Mouse (Mus musculus): ENCODE results near the gene Wdr48.
A peak's percentile ranks its signal among the peaks of the same experiment; 100 is the strongest.

The Wdr48 gene

DNA sequence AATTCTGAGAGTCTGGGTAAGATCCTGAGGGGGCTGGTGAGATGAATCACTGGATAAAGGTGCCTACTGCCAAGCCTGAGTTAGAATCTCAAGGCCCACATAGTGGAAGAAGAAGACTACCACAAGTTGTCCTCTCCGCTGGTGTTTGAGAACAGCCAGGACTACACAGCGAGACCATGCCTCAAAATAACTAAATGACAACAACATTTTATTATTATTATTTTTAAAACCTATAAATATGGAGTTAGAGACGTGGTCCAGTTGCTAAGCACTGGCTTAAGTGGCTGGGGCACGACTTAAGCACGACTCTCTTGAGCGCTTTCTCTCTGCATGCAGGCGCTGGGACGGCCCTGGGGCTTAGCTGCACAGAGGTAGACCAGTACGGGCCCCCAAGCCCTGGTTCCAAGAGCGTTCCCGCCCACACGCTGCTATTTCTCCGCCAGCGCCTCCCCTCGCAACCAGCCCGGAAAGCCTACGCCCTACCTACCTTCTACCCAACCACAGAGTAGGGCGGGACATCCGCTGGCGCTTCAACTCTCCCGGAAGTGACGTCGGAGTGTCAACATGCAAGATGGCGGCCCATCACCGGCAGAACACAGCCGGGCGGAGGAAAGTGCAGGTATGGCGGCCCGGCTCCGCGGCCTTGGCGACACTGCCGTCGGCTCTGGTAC, at the start of gene Wdr48:
Wdr48 (plus strand) TSS at position 540 of the 671 bp plus-strand sequence.
- peak; percentile 76 for DNase-seq (ENCODE audit: extremely low read depth, low read depth, low spot score)

DNA sequence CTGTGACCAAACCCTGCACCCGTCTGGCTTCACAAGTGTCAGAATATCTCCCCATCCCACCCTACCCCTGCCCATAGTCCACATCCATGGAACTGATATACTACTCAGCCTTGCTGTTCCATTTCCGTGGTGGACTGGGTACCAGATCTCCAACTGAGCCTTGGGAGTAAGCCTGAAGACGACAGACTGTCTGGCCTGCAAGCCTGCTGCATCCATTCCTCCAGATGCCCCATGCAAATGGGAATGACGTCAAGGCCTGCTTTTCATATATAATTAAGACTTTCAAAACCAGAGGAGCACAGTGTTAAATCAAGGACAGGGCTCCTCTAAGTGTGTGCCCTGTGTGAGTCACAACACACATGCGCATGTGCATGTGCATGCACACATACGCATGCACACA, 47.5 kb upstream of the Wdr48 start:
- DNase-seq (ENCODE audit: extremely low read depth, low read depth, low spot score) = no peak

DNA sequence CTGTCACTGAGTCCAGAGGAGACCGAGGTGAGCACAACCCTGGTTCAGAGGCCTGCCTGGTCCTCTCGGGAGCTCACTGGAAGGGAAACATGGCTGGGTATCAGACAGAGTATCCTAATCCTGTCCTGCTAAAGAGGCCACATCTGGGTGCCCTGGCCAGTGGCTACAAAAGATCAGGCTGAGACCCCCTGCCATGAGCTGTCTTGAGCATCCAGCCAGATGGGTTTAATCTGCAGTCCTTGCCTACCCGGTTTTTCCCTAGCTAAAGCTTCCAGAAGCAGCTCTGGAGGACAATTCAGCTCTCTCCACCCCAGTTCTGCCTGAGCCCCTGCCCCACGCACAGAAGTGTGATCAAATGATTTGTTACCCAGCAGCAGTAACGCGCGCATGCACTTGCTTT, 46.0 kb upstream of the Wdr48 start:
- no peak for DNase-seq (ENCODE audit: extremely low read depth, low read depth, low spot score)

DNA sequence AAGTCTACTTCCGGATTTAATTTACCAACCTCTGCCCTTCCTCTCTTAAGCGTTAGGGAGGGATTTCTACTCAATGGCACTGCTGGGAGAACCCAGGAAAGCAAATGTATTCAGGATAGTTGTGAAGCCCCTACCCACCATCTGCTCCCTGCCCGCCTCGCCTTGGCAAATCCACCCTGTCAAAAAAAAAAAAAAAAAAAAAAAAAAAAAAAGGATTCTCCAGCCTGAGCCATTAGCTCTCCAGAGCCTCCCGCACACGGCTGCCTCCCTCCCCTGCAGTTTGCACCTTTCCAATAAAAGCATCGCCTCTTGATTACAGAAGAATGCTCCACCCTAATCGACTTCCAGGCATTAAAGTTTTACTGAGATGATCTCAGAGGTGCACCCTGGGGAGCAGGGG, 45.5 kb upstream of the Wdr48 start:
- DNase-seq (ENCODE audit: extremely low read depth, low read depth, low spot score) = no peak

DNA sequence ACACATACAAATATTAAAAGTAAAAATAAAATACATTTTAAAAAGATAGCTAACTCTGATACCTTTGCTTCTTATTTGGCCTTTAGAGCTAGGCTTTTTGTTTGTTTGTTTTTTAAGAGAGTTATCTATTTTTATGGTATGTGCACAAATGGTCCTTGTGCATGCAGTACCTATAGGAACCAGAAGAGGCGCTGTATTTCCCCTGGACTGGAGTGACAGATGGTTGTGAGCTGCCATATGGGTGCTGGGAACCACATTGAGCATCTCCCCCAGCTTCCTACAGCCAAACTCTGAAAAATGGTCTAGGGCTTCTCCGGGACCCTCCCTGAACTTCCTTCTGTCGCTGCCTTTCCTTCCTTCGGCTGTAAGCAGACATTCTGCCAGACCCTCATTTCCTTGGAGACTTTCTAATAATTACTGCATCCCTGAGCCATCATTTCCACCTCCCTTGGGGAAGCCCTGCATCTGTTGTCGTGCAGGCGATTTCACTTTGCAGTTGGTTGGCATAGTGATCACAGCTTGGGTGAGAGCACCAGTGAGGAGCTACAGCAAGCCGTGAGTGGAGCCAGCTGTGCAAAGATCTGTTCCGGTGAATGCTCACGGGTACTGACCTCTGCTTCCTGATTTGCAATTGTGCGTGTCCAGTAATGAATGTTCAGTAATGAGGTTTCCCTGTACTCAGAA, 42.2 kb upstream of the Wdr48 start:
- no peak for DNase-seq (ENCODE audit: extremely low read depth, low read depth, low spot score)

DNA sequence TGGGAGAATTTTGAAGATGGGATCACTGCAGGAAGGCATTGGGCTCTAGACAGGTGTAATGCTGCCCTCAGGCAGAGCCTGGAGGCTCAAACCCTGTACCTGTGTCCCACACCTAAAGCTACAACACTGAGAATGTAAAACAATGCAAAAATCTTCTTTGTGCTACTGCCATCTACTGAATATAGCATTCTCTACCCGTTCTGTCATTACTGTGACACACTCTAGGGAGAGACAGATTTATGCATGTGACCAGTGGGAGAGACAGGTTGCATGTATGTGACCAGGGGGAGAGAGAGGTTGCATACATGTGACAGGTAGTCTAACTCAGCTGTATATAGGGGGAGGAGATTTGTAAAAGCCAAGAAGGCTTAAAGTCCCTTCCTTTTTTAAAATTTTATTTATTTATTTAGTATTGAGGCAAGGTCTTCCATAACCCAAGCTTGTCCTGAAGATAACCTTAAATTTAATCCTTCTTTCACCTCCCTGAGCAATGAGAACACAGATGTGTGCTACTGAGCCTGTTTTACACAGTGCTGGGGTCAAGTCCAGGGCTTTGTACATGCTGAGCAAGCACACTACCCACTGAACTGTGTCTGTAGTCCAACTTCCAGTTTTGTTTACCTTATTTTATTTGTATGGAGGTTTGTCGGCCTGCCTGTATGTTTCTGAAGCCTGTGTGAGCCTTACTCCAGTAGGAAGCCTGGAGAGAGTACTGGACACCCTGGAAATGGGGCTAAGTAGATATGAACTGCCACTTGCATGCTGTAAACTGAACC, 41.4 kb upstream of the Wdr48 start:
- no peak for DNase-seq (ENCODE audit: extremely low read depth, low read depth, low spot score)

DNA sequence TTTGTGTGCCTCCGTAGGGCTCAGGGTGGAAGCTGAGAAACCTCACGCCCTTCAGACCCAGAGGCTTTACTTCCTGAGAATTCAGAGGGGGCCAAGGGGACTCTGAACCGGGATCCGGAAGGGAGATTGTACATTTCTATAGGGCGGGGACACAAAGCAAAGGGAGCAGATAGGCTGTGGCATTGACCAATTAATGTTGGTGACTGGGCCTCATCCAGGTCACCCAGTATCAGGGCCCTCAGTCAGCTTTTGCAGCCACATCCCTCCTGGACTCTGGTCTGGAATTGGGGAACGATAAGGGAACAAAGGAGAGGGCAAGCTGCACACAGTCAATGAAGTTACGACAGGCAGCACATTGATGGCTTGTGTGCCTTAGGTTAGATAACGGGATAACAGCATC, 40.5 kb upstream of the Wdr48 start:
- DNase-seq (ENCODE audit: extremely low read depth, low read depth, low spot score) = no peak

DNA sequence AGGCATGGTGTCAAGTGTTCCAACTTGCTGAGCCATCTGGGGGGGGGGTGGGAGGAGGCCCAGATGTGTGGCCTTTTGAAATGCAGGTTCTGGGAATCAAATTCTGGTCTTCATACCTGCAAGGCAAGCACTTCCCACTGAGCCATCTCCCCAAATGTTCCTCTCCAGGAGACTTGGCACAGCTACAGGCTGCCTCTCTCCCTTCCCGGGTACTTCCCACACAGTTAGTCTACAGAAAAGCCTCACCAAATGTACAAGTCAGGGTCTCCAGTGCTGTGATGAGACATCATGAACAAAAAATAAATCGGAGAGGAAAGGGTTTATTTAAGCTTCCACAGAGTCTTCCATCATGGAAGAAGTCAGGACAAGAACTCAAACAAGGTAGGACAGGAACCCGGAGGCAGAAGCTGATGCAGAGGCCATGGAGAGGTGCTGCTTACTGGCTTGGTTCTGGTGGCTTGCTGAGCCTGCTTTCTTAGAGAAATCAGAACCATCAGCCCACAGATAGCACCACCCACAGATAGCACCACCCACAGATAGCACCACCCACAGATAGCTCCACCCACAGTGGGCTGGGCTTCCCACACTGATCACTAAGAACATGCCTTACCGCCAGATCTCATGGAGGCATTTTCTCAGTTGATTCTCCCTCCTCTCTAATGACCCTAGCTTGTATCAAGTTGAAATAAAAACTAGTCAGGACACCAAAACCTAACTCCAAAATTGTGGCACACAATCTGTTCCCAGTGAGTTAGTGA, 7.4 kb upstream of the Wdr48 start:
- no peak for DNase-seq (ENCODE audit: extremely low read depth, low read depth, low spot score)

DNA sequence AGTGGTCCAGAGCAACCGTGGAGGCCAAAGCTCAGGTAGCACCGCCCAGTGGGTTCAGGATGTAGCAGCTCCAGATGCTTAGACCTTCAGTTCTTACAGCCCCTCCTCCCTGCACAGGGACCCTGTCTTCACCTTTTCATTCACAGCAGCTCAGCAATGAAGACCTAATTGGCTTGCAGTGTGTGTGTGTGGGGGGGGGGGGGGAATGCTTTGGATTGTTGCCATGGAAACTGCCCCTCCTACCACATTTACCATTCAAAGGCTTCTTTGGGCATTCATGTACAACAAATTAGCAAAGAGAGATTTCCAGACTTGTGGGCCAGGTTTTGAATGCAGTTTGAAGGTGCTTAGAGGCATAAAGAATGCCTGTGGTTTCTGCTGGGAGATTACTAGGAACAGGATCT, 5.8 kb upstream of the Wdr48 start:
- no peak for DNase-seq (ENCODE audit: extremely low read depth, low read depth, low spot score)

DNA sequence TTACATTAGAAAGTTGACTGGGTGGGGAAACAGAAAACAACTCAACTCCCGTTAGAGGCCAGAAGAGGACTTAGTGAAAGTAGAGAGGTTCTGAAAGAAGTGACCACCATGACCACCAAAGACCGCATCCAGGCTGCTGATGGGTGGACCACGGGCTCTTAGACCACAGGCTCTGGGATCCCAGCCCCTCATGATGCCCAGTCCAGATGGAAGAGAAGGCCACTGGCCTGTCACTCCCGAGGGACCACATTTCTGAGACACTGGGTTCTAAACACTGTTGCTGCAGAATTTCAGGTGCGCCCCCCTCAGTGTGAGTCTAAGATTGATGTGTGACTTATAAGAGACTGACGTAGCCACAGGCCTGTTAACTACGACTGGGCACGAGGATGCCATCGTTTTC, 5.2 kb upstream of the Wdr48 start:
- no peak for DNase-seq (ENCODE audit: extremely low read depth, low read depth, low spot score)

DNA sequence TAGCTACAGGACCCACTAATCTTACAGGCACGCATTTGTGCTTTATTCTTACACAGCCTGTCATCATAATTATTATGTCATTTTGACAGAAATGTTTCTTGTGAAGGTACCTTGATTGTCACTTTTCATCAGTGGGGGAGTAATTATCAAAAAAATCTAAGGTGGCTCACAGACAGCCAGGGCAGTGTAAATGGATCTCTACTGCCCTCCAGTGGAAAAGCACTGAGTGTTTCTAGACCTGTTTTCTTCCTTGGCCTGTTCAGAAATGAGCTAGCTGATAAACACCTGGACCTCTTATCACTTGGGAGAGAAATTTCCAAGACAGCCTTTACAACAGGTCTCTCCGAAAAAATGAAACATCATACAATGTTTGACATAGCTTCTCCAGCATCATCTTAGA, 4.0 kb upstream of the Wdr48 start:
- no peak for DNase-seq (ENCODE audit: extremely low read depth, low read depth, low spot score)

DNA sequence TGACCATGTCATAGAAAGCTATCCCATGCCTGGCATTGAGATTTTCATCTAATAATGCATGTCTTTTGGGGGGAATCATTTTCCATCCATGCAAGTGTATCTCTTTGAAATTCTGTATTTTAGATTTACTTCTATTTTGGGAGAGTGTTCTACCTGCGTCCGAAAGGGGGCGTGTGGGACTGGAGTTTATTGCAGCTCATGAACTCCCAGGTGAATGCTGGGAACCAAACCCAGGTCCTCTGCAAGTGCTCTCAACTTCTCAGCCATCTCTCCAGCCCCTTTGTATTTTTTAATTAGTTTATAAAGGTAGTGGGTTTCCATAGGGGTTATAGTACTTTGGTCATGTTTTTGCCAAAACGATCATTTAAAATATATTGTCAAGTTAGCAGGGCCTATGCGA, 797 bp upstream of the Wdr48 start:
- DNase-seq (ENCODE audit: extremely low read depth, low read depth, low spot score) = no peak

DNA sequence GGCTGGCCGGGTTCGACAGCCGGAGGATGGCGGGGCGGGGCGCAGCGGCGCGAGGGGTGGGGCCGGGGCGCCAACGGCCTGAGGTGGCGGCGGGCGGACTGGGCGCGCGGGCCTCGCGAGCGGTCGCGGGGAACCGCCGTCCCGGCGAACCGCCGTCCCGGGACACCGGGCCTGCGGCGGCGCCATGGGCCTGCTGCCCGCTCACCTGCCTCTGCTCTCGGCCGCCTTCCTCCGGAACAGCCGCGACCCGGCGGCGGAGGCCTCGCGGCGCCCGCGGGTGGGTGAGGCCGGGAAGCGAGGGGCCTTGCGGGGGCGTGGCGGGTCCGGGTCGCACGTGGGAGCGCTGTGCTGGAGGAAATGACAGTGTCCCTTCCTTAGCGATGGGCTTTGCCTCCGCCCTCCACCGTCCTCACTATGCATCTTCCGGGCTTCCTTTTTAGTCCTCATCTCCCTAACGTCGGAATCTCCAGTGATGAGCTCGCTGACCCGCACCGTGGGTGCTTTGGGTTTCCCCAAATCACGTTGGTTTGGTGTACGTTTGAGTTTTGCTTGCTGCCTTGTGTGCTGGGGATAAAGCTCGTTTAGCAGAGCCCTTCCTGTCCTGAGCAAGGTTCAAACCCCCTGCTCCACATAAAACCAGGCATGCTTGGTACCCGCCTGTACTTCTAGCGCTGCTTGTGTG, 503 bp downstream of the Wdr48 start:
- DNase-seq (ENCODE audit: extremely low read depth, low read depth, low spot score) = no peak

DNA sequence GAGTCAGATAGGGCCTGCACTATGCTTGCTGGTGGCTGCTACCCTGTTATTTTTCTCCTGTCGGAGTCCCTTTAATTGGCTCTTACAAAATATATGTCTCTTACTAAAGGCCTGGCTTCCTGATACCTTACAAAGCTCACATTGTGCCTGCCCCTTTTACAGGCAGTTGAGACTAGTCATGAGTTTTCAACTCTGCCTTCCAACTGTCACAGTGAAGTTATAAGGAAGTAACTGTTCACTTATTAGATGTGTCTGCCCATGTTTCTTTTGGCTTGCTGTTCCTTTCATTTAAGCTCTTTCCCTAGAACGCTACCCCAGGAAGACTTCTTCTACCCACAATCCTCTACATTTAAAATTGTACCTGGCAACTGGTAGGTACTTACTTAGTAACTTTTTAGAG, 4.8 kb downstream of the Wdr48 start:
- DNase-seq (ENCODE audit: extremely low read depth, low read depth, low spot score) = no peak

DNA sequence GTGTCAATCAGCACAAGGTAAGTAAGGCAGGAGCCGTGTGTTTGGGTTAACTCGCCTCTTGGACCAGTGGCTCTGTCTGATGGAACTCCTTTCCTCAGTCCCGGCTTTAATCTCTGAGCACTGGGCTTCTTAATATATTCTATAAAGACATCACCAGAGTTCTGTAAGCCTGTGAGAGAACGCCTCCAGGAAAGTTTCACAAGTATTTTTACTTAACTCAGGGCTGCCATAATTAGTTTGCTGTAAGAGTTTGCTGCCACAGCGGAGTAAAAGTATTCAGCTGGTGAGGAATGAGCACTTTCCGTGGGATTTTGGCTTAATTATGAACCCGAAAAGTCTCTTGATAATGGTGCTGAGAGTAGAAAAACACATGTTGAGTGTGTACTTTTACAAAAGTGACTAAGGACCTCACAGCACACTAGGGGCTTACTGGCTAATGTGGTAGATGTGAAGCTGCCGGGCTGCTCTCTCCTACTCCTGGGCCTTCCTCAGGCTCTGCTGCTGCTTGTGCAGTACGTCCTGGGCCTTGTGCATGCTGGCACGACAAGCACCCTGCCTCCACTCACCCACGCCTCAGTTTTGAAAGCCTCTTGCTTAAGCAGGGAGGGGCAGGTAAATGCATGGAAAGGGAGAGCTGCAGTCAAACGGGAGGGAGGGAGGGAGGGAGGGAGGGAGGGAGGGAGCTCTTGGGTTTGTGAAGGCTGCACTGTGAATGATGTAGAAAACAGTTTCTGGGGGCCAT, 7.9 kb downstream of the Wdr48 start:
- DNase-seq (ENCODE audit: extremely low read depth, low read depth, low spot score) = peak; percentile 63

DNA sequence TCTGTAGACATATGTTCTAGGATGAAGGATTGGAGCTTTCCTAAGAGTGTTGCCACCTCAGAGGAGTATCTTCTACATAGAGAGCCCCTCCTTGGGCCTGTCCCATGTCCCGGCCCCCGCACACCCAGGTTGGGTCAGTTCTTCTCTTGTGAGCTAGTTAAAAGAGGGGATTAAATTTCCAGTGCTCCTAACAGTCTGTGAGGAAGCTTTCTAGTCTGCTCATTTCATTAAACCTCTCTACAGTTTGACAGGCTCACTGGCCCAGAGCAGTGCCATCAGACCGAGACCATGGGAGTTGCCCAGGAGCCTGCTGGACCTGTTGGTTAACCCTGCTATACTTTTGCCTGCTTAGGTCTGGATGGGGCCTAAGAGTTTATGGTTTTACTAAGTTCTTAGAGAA, 14.0 kb downstream of the Wdr48 start:
- DNase-seq (ENCODE audit: extremely low read depth, low read depth, low spot score) = no peak

DNA sequence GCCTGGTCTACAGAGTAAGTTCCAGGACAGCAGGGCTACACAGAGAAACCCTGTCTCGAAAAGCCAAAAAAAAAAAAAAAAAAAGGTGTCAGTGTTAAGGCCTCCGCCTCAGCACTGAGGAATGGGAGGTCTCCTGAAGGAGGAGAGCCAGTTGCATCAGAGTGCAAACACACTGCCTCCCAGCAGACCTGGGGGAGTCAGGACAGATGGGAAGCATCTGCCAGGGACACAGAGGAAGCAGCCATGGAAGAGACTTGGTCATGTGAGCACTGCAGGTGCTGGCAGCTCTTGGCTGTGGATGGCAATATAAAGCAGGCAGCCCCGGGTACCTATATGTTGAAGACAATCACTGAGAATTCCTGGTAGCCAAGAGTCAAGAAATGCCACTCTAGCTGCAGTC, 15.3 kb downstream of the Wdr48 start:
- DNase-seq (ENCODE audit: extremely low read depth, low read depth, low spot score) = no peak

DNA sequence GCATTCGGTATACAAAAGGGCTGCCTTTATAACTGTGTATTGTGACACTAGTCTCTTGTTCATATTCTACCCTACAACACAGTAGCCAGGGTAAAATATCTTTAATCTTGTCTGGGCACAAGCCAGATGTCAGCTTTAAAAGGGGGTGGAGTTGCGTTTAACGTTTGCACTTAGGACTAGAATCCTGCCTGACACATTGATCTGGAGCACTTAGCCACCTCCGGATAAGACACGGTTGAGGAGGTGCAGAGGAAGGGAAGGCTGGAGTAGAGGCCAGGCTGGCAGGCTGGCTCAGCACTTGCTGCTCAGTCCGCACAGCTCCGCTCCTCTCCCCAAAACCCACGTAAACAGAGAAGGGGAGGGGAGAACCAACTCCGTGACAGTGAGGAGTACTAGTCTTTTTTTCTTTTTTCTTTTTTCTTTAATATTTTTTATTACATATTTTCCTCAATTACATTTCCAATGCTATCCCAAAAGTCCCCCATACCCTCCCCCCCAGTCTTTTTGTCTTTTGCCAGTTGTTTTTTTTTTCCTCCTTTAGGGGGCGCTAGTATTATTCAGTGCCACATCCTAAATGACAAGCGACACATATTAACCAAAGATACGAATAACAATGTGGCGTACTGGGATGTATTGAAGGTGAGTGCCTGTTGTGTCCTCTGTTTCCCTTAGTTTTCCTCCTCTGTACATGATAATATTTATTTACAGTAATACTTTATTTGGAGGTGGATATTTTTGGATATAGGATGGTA, 18.6 kb downstream of the Wdr48 start:
- DNase-seq (ENCODE audit: extremely low read depth, low read depth, low spot score) = no peak

DNA sequence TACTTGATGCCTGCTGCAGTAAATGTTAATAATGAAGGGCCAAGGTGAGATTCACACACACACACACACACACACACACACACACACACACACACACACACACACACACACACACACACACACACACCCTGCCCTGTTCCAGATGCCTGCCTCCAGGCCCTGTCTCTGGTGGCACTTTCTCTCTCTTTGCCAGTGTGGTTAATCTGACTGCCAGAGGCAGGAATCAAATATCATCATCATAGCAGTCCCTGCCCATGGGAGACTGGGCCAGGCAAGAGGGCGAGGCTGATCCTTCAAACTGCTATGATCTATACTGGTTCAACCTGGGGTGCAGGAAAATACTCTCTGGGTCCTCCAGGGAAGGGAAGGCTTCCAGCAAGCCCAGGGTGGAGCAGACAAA, 25.2 kb downstream of the Wdr48 start:
- no peak for DNase-seq (ENCODE audit: extremely low read depth, low read depth, low spot score)

DNA sequence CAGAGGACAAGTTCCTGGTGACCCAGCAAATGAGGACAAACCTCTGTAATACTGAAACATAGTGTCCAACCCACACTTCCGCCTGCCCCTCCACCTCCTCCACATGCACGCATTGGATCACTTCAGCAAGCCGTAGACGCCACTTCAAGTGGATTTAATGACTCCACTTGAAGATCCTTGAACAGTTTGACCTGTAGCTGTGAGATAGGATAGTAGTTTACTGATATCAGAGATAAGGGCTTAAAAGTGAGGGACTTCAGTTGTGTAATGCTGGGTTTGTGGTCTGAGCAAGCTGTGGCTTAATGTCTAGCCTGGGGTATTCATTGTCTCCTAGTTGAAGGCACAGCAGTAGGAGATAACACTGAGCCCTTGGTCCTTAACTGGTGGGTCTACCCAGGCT, 28.8 kb downstream of the Wdr48 start:
- DNase-seq (ENCODE audit: extremely low read depth, low read depth, low spot score) = no peak
